Mouse (Mus musculus): ENCODE results near the gene M1ap.

DNA sequence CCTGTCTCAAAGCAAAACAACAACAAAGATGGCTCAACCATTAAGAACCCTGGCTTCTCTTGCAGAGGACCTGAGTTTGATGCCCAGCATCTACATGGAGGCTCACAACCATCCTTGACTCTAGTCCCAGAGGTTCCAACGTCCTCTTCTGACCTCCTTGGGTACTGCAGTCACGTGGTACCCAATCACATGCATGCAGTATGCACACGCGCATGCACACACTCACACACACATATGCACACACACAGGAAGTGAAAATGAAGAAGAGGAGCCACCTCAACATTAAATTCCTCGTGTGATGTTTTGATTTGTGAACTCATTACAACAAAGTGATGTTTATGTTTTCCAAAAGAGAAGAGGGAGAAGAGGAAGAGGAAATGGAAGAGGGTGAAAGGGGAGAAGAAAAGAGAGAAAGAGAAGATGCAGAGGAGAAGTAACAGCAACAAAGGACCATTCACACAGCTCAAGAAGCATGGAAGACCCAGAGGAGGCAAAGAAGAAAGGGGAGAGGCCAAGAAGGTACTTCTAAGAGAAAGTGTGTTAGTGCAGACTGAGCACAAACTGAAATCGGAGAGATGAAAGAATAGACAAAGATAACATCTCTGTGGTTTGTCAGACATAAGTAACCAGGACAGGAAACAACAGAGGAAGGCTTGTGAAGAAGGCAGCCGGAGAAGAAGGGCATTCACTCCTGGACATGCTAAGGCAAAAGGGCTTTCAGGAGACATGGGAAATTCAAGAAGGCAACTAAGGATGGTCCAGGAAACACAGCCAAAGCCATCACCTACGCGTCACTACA is 25.1 kb upstream of the M1ap start:
- no peak for TF ChIP-seq MAX (IDR thresholded peaks at IDR 0.05; ENCODE audit: low read depth)
- no peak for TF ChIP-seq POLR2A (IDR thresholded peaks at IDR 0.05; ENCODE audit: insufficient read length, low read depth)
- TF ChIP-seq CEBPB (IDR thresholded peaks at IDR 0.05; ENCODE audit: insufficient read depth, poor library complexity, severe bottlenecking): no peak
- no peak for TF ChIP-seq USF1 (IDR thresholded peaks at IDR 0.05; ENCODE audit: low read depth)
- TF ChIP-seq TCF12 (IDR thresholded peaks at IDR 0.05; ENCODE audit: insufficient read depth, poor library complexity, severe bottlenecking): no peak
- TF ChIP-seq POLR2AphosphoS2 (IDR thresholded peaks at IDR 0.05; ENCODE audit: insufficient read length, low read depth): no peak
- no peak for TF ChIP-seq E2F4 (IDR thresholded peaks at IDR 0.05; ENCODE audit: insufficient read depth)
